Mouse (Mus musculus) T-helper 1 cell (primary cell): Measurements from ENCODE around the gene Sh3glb1.
"Not testable (repeated sequence)": the region's sequence is repeated elsewhere in the genome, so short reads cannot be mapped to it uniquely, and the experiment has no call there.

Experiments
- in situ Hi-C: fragments of 300-600 bp; cut with MboI, MseI; formaldehyde crosslinking; loops from one replicate; pipeline ENCODE4 v1.15.1; 2025; ENCODE audit warnings: high pct_unique_total_duplicates

The Sh3glb1 gene

DNA sequence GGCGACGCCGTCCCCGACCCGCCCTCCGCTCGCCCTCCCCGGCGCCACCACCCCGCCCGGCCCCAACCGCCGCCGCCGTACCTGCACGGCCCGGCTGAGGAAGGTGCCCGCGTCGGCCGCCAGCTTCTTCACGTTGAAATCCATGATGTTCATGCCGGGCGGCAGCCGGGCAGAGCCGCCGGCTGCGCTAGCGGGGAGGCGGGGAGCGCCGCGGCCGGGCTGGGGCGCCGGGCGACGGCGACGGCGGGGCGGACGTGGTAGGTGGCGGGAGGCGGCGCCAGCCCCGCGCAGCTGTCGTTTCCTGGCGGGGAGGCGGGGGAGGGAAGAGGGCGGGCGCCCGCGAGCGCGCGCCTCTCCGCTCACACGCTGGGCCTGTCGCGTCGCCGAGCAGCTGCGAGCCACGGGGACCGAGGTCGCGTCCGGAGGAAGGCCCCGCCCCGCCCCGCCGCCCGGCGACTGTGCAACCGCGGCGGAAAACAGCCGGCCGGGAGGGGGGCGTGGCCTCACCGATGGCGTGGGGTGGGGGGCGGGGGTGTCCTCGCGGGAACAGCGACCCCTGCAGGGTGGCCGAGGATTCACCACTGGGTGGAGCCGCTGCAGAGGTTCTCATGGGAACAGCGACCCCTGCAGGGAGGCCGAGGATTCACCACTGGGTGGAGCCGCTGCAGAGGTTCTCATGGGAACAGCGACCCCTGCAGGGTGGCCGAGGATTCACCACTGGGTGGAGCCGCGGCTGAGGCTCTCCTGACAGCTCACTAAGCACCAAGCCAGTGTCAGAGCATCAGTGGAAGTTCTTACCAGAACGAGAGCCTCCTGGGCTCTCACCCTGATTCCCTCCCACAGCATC, at the start of gene Sh3glb1:
TSS of gene Sh3glb1 (minus strand) at position 435 of the 847 bp plus-strand sequence.
- in situ Hi-C loops = loop anchor here (10.0 kb wide), 1 partner anchor 265 kb away; no protein-coding TSS in a partner anchor

DNA sequence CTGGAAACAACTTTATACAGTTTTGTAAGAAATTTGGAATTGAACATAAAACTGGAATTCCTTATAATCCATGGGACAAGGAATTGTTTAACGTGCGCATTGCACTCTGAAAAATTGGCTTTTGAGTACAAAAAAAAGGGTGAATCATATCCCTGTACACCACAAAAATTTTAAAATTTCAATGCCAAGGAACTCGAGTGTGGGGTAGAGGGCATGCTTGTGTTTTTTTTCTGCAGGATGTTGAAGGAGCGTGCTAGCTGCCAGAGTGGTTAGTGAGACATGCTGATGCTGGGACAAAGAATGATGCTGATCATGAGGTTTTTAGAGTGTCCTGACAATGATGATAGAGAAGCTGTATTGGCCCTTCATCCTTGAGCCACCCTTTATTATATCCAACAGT, 45.0 kb upstream of the Sh3glb1 start:
- in situ Hi-C loops = loop anchor here (5.0 kb wide), 1 partner anchor 42 kb away; no protein-coding TSS in a partner anchor

DNA sequence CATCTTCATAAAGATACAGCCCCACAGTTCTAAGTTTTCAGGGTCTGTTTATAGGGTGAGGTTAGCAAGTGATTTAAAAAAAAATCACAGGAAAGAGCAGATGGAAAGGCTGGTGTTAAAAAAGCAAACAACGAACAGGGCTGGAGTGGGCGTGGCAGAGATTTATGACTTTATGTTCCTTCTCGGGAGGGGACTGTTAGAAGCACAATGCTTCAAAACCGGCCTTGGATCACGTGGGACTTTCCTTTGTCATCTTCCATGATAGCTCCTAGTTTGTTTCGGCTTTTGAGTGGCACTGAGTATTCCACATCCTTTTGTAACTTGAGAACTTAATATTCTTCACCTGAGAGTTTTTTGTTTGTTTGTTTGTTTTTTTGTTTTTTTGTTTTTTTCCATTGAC, 41.3 kb upstream of the Sh3glb1 start:
- in situ Hi-C loops = no loop called here

DNA sequence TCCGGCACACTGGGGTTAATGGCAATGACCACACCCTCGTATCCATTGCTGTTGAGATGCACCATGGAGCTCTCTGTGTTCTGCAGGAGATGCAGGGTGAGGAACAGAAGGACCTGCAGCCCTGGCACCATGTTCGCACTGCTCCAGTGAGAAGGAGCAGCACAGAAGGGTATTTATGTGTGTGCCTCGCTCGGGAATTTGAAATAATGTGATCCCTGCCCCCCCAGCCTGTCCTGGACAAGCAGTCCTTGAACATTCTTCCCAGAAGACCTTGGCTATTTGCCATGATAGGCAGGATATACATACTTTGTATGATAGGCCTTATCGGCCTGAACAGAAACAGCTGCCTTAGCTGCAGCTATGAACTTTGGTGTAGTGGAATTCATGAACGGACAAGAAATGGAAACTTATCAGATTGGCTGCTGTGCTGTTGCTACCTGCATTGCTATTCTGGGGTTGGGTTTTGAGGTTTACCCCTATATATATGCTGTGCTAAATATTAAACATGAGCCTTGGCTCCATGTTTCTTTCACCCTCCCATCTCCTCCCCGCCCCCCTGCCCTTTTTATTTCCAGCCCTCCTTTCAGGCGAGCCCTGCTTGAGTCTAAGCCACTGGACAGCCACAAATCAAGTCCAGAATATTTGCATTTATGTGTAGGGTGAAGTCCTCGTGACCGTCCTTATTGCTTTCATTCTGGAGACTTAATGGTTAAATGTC, 40.6 kb upstream of the Sh3glb1 start, which contains the start of gene Clca3a1:
TSS of gene Clca3a1 (minus strand) at position 386 of the 718 bp plus-strand sequence.
- in situ Hi-C loops = no loop called here

DNA sequence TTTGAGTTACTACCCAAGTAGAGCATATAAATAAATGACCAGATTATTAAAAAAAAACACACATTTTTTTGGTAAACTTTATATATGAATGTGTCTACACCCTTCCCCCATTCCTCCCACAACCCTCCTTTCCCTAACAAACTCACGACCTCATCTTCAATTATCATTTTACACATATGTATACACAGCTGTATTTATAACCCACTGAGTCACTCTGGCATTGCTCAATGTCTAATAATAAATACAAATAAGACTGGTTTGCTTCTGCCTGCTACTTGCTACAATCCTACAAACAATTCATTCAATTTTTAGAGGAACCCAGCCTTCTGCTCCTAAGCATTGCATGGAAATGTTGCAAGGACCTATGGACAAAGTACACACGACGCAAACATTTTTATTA, 39.6 kb upstream of the Sh3glb1 start:
- in situ Hi-C loops = no loop called here

DNA sequence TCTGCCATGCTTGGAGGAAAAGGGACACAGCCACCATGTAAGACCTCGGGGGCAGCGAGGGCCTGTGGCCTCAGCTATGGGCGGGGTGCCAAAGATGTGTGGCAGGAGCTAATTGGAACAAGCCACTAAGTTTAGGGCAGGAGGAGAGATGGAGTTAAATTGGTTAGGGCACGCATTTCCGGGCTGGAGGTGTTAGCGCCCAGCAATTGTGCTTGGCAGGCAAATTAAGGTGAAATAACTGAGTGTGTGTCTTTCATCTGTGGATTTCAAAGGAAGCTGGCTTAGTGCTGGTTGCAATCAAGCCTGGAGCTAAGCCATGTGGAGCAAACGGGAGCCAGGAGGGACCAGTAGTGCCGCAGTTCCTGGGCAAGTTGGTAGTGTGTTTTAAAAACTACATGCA, 36.0 kb upstream of the Sh3glb1 start:
- in situ Hi-C loops = not testable (repeated sequence)

DNA sequence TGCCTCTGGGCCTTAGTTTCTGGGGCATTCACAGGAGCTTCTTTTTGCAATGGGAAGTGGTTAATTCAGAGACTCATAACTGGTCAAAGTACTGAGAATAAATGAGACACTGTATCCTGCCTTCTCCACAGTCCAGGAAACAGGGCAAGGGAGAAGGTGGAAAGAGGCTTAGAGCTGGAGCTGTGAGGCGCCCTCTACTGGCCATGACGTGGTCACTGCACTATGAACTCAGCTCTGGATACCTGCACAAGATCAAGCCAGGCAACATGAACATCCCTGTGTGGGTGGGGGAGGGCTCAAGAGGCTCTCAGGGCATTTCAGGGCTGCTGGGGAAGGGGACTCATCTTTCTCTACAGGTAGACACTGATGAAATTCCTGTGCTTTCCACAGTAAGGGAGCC, 33.0 kb upstream of the Sh3glb1 start:
- in situ Hi-C loops = no loop called here

DNA sequence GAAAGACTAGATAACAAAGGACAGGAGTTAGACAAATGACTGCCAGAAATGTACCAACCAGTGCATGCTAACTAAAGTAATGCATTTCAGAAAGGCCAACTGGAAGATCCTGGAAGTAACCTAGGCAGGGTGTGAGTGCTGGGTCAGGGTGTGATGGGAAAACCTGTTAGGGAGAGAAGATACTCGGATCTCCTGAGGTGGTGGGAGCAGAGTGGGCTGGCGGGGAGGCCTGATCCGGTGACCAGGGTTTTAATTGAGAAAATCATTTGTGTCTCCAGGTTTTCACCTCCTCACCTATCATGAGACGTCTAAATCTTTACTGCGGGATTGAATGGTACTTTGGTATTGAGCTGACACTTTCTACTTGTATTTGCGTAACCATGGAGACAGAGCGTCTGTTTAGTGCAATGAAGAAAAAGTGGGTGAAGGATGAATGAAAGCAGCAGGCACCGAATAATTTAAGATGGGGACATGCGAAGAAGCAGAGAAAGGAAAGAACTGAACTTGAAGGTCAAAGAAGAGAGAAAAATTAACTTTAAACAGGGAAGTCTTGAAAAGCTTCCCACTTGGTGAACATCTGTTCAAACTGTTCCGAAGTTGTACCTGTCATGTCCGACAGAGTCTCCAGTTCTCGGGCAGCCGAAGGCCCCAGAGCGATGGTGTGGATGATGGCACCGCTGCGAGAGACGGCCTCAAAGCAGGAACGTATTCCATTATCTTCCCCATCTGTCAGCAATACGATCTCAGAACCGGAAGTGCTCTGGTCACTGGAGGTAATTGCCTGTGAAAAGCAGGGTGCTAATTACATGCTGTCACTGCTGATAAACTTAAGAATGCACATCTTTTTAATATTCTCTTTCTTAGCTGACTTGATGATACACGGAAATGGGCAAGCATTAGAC, 29.2 kb upstream of the Sh3glb1 start:
- in situ Hi-C loops = not testable (repeated sequence)

DNA sequence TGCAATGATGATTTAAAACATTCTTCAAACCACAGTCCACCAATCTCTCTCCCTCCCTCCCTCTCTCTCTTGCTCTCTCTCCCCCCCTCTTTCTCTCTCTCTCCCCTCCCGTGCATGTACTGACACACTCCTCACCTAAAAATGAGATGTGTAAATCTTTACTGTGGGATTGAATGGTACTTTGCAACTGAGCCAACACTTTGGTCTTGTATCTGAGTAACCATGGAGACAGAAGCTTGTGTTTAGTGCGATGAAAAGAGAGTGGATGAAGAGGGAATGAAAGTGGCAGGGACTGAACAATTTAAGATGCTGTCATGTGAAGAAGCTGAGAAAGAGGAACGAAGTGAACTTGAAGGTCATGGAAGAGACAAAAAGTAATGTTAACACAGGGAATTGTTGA, 27.6 kb upstream of the Sh3glb1 start:
- in situ Hi-C loops = not testable (repeated sequence)

DNA sequence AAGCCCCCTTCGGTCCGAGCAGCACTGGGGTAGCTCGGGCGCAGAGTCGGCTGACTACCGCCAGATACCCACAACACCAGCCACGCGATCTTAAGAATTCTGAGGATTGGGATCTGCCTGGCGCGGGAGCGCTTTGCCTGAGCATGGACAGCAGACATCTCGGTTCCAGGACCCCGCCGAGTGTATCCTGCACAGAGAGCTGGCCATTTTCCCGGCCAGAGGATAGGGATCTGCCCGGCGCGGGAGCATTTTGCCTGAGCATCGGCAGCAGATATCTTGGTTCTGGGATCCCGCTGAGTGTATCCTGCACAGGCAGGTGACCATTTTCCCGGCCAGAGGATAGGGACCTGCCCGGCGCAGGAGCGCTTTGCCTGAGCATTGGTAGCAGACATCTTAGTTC, 18.3 kb upstream of the Sh3glb1 start:
- in situ Hi-C loops = loop anchor here (5.0 kb wide), 1 partner anchor 384 kb away; no protein-coding TSS in a partner anchor

DNA sequence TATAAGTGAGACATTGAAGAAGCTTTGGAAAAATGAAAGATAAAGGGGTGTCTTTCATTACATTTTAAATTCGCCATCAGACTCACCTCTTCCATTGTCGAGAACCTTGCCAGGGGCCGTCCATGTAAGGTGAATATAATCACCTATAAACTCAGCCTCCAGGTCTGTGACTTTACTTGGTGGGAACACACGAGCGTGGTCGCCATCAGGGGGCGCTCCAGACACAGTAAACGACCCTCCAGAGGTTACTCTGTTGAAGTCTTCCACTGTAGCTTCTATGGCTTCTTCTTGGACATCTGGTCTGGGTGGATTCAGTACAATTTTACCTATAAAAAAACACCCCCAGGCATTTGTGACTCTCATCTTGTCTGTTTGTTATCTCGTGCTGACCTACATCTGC, 16.7 kb upstream of the Sh3glb1 start:
- in situ Hi-C loops = loop anchor here (5.0 kb wide), 1 partner anchor 385 kb away; no protein-coding TSS in a partner anchor

DNA sequence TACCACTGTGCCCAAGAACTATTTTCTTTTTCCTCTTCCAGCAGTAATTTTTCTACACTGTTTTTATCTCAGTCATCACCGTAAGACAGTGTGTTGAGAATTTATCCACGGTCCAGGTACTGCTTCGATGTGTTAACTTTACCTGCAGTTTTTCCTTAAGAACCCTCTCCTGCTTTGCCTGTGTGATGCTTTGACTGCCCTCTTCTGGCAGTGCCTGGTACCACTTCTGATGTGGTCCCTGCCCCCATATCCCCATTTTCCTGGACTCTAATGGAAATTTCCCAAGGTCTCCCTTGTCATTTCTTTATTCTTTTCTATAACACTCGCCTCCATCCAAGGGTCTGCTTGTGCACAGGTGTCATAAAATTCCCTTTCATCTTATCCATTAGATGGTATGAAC, 3.3 kb upstream of the Sh3glb1 start:
- in situ Hi-C loops = no loop called here

DNA sequence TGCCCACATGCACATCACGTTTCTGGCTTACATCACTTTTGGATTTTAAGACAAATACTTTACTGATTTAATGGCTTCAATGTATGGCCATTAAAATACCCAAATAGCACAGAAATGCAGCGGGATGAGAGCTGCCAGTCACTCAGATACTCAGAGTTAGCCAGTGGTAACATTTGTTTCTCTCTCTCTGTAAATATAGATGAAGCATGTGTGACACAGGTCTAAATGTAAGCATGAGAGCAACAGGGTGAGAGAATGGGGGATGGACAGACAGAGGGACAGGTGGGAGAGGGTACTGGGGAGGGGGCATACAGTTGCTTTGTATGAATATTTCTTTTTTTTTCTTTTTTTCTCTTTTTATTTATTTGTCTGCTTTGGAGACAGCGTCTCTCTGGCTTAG, 2.4 kb upstream of the Sh3glb1 start:
- in situ Hi-C loops = not testable (repeated sequence)

DNA sequence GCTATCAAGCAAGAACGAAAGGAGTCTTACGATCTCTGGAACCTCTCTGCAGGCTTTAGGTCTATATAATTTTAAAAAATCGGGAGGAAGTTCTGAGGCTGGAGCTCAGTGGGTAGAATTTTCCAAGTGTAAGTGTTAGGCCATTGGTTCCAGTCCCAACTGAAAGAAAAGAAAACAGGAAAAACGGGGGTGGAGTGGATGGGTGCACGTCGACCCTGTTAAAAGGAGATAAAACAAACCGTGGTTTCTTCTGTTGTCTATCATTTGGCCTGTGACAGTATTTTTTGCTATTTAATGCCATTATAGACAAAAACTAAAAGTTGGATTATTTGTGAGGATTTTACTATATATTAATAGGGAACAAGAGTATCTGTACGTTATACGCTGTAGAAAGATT, 1.7 kb upstream of the Sh3glb1 start:
- in situ Hi-C loops = no loop called here

DNA sequence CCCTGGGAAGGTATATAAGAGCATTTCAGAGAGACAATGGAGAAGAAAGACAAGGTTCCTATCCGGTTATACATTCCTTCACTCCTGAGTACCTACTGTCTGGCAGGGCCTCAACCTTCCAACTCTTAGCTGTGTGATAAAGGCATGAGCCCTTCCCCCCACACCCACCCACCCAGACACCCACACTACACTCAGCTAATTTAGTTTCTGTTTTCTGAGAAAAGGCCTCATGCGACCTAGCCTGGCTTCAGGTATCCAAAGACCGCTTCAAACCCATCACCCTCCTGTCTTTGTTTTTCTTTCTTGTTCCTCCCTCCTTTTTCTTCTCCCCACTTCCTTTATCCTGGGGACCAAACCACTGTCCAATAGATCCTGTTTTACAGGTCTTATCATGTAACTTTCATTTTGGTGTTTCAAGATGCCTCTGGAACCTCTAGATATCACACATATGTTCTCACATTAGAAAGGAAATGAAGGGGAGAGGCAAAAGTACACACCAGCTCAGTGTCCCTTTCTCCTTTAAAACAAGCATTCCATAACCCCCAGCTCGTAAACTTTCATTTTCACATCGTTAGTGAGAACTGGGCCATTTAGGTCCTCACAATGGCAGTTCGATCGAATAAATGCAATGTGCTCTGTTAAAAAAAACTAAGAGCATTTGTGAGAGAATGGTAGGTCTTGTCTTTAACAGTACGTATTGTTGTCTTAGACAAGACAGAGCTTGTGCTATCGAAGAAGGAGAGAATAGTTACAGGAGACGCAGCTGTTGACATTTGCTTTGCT, 1.1 kb upstream of the Sh3glb1 start:
- in situ Hi-C loops = no loop called here

DNA sequence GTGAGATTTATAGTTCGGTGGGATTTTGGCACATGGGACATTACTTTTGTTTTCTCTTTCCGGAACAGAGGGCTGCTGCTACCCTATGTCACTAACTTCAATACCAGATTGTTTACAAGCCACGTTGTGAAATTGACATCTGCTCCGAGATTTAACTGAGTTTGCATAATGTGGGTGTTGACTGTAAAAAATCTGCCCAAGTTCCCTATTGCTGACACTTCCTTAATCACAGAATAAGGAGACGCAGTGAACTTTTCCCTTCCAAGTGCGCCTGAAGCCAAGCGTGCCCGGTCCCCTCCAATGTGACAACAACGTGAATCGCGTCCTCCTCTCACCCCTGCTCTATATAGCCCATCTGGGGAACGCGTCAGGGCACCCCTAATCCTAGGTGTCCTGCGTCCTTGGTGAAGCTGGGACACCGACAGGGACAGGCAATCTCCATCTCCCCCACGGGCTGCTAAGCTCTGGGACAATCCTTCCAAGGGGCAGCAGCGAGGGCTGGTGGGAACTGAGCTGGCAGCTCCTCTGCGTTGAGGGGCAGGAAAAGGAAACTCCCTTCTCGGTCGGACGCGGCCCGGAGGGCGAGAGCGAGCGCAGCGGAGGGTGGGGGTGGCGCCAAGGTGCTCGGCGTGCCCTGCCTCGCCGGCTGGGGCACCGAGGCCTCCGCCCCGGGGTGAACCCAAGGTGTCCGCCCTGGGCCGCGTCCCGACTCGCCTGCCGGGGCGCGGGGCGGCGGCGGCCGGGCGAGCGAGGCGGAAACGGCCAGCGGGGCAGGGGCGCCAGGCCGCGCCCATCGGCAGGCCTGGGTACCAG, 841 bp downstream of the Sh3glb1 start:
- in situ Hi-C loops = loop anchor here (10.0 kb wide), 1 partner anchor 264 kb away; no protein-coding TSS in a partner anchor

DNA sequence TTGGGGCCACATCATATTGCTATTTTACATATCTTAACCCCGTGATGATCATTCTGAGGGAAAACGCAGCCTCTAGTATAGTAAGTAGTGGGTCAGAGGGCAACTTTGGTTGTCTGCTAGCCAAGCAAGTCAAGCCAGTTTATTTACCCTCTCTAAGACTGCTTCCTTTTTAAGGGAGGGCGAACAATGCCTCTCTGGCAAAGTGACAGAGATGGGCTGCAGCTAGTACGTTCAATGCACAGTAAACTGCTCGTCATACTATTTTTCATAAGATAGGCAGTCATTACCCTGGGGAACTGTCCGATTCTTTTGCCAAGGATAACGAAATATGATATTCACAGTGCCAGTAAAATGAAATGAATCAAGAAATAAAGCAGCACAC, 1.4 kb downstream of the Sh3glb1 start:
- in situ Hi-C loops = loop anchor here (10.0 kb wide), 1 partner anchor 264 kb away; no protein-coding TSS in a partner anchor

DNA sequence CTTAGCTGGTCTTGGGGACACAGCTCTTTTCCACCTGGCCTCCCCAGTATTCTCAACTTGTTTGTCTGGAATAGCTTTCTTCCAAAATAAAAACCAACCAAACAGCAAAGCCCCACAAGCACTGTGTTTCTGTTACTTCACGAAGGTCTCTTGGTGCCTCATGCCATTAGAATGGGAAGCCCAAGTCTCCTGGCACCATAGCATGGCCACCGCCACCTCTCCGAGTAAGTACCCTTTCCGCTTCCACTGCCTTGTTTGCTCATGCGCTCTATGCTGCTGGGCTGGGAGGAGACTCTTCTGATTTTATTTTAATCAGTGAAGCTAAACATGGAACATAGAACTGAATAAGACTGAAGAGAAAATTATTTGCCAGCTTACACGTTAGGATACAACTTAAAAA, 2.3 kb downstream of the Sh3glb1 start:
- in situ Hi-C loops = loop anchor here (10.0 kb wide), 1 partner anchor 263 kb away; no protein-coding TSS in a partner anchor

DNA sequence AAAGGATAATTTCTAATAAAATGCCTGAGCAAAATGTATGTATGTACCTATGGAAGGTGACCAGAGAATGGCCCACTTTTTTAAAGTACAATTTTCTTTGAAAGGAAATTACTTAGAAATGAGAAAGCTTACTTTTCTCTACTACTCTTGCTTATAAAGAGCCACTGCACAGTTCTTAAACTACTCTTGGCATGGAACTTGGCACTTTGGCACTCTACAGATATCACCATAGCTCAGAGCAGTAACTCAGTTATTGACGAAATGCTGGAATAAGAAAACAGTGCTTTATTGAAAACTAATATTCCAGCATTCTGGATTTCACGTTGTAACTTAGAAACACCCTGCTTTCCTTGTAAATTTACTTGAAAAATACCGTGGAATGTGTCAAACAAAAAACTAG, 3.0 kb downstream of the Sh3glb1 start:
- in situ Hi-C loops = loop anchor here (10.0 kb wide), 1 partner anchor 262 kb away; no protein-coding TSS in a partner anchor

DNA sequence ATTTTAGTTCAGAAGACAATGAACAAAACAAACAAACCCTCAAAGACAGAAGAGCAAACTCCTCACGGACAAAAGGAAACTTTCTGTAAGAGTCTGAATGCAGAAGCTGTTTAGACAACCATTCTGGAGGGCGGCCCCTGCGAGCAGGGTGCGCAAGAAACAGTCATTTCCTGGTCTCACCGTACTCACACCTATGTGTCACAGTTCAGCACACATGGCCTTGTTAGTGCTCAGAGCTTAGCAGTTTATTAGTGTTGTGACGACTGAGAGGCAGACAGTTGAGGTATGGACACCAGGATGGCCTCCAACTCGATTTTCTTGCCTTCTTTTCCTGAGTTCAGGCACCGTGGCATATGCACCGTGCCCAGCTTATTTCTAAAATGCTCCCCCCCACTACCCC, 4.2 kb downstream of the Sh3glb1 start:
- in situ Hi-C loops = loop anchor here (10.0 kb wide), 1 partner anchor 261 kb away; no protein-coding TSS in a partner anchor
